Mouse (Mus musculus): Measurements from ENCODE around the gene Gm20850. TPM values are rescaled to one million over a fixed set of nuclear protein-coding genes. Genes with fewer than 3 reads are reported as not detected.
"Not testable (repeated sequence)": the region's sequence is repeated elsewhere in the genome, so short reads cannot be mapped to it uniquely, and the experiment has no call there.

Gm20850 gene
- not detected for total RNA-seq (2021)
- long read RNA-seq, experiment 1 = 0 reads
- long read RNA-seq, experiment 2 = 0 reads

DNA sequence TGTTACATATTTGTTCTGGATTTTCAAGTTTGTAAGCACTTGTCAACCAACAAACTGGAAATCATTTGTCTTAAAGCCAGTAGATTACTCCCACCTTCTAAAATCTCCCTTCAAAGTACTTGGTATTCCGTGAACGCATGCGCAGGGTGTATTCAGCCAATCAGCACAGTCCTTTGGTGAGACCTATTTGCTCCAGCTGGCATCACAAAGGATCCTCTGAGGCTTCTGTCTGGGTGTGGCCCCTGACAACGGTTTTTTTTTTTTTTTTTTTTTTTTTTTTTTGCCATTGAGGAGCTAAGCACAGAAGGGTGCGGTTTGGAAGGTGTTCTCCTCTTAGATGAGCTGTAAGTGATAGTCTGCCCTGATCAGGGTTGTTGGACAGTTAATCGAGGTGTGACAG lies at the start of gene Gm20850:
TSS of gene Gm20850 (plus strand) at position 301 of the 400 bp plus-strand sequence.
- DNase-seq; intact Hi-C loops (cut with DNase I; ENCODE audit: low total_unique reads): not testable (repeated sequence)
